Mouse (Mus musculus) erythroblast, embryonic 14.5 days (primary cell): ENCODE measurements around the gene Aff3. TPM values are rescaled to one million over a fixed set of nuclear protein-coding genes. Genes with fewer than 3 reads are reported as not detected.

ENCODE experiments used
- H3K27me3 ChIP-seq: 2 replicates; pipeline ENCODE4 v1.6.1; 2012; ENCODE audit warnings: inconsistent platforms; ENCODE audit not compliant: control insufficient read depth
- H3K36me3 ChIP-seq: 2 replicates; pipeline ENCODE4 v1.6.1; 2012; ENCODE audit warnings: mild to moderate bottlenecking, inconsistent platforms; ENCODE audit not compliant: control insufficient read depth
- H3K4me1 ChIP-seq: 2 replicates; pipeline ENCODE4 v1.6.1; 2012; ENCODE audit warnings: inconsistent platforms; ENCODE audit not compliant: control insufficient read depth
- H3K4me3 ChIP-seq: replicated peaks from 2 replicates; pipeline ENCODE3; 2012; ENCODE audit warnings: moderate library complexity, mild to moderate bottlenecking, inconsistent platforms
- H3K9me3 ChIP-seq: 2 replicates; pipeline ENCODE4 v1.6.1; 2012; ENCODE audit warnings: low read length, inconsistent platforms, mixed read lengths; ENCODE audit not compliant: control insufficient read depth
- GATA1 ChIP-seq: IDR thresholded peaks from 2 replicates; pipeline ENCODE4 v1.6.1; 2012; ENCODE audit warnings: low read length, inconsistent platforms, mixed read lengths
- TAL1 ChIP-seq: IDR thresholded peaks from 3 replicates; pipeline ENCODE4 v1.6.1; 2012; ENCODE audit warnings: low read length, inconsistent platforms, mixed read lengths
- polyA plus RNA-seq: library from polyadenylated mRNA; stranded (reverse); fragments of >175 nt; gene quantifications from 2 replicates; pipeline ENCODE4 v1.2.3, GENCODE M21; 2012

Aff3 gene
- polyA plus RNA-seq, 1 experiment, result 0.02 TPM

DNA sequence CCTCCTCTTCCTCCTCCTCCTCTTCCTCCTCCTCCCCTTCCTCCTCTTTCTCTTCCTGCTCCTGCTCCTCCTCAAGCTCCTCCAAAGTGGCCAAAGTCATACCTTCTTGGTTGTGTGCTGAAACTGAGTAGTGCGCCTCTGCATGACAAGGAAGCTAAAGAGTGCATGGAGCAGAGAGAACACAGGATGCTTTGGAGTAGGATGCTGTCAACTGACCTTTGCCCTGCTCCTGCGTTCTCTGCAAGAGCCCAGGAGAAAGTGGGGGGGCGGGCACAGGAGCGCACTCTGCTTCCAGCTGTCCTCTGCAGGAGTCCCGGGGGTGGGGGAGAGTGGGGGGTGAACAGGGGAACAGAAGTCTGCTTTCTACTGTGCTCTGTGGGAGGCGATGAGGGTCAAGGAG lies 167.2 kb downstream of the Aff3 start:
- Histone ChIP-seq H3K9me3 (no peaks in the 10 kb centered on the region), H3K4me1 (peaks cover 12% of the 10 kb centered on the region), H3K36me3 (no peaks in the 10 kb centered on the region), H3K27me3 (peaks cover 2% of the 10 kb centered on the region; the same call in 1 of the 2 replicates), H3K4me3 (no peak overlapping the region)
- TF ChIP-seq GATA1 (no peak), TAL1 (no peak)

DNA sequence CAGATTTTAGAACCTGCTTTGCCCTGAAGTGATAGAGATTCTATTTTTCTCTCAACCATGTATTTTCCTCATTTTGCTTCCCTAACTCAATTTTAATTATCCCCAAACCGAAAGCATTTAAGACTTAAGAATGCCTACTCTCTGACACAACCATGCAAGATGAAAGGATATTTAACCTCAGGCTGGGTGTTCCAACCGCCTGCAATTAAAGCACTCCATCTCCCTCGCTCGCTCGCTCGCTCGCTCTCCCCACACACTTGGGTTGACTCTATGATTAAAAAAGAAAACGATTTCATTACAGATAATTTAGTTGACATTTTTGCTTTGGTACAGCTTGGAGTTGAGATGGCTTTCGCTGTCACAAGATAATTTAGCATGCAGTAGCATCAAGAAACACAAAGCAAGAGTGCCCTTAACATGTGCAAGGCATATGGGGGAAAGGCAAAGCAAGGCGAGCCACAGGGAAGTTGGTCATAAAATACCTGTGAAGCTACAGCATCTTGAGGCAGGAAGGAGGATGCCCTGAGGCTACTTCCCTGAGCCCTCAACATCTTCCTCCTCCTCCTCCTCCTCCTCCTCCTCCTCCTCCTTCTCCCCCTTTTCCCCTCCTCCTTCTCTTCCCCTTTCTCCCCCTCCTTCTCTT lies 167.7 kb downstream of the Aff3 start:
- Histone ChIP-seq H3K4me1 (peaks cover 12% of the 10 kb centered on the region), H3K9me3 (no peaks in the 10 kb centered on the region), H3K27me3 (peaks cover 2% of the 10 kb centered on the region; the same call in 1 of the 2 replicates), H3K4me3 (no peak overlapping the region), H3K36me3 (no peaks in the 10 kb centered on the region)
- TF ChIP-seq TAL1 (no peak), GATA1 (no peak)

DNA sequence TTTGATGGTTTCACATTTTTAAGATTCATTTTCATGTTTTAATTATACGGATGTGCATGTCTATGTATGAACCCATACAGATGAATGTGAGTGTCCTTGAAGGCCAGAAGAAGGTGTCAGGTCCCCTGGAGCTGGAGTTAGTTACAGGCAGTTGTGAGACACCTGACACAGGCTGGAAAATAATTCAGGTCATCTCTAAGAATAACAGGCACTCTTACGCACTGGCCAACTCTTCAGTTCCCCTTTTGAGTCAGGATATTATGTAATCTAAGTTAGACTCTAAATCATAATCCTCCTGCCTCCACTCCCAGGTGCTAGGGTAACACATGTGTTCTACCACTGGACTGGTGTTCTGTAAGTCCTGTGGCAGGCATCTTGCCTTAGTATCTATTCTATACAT lies 169.5 kb downstream of the Aff3 start:
- no peak overlapping the region for H3K4me3 ChIP-seq
- TF ChIP-seq TAL1 (no peak), GATA1 (no peak)
- H3K9me3 ChIP-seq, result no peaks in the 10 kb centered on the region
- H3K27me3 ChIP-seq, result peaks cover 2% of the 10 kb centered on the region; the same call in 1 of the 2 replicates
- H3K4me1 ChIP-seq, result peaks cover 12% of the 10 kb centered on the region
- H3K36me3 ChIP-seq, result no peaks in the 10 kb centered on the region

DNA sequence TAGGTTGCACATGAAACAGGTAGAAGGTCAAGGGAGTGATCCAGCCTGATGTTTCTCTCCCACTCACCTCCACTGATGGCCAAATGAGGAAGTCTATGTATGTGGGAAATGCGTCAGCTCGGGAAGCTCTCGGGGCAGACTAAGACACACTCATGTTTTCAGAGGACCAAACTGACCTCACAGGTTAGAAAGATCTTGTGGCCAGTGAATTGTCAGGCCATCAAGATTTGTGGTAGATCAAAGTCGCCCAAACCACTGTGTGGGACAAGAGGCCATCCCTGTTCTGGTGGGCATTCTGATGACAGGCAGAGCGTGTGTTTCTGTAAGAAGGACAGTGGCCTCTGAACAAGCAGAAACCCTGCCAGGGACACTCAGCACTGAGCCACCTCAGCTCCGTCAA lies 175.0 kb downstream of the Aff3 start:
- H3K36me3 ChIP-seq, result no peaks in the 10 kb centered on the region
- TF ChIP-seq TAL1 (no peak), GATA1 (no peak)
- no peaks in the 10 kb centered on the region for H3K4me1 ChIP-seq
- H3K27me3 ChIP-seq, result no peaks in the 10 kb centered on the region; the same call in 1 of the 2 replicates
- H3K9me3 ChIP-seq, result no peaks in the 10 kb centered on the region
- no peak overlapping the region for H3K4me3 ChIP-seq

DNA sequence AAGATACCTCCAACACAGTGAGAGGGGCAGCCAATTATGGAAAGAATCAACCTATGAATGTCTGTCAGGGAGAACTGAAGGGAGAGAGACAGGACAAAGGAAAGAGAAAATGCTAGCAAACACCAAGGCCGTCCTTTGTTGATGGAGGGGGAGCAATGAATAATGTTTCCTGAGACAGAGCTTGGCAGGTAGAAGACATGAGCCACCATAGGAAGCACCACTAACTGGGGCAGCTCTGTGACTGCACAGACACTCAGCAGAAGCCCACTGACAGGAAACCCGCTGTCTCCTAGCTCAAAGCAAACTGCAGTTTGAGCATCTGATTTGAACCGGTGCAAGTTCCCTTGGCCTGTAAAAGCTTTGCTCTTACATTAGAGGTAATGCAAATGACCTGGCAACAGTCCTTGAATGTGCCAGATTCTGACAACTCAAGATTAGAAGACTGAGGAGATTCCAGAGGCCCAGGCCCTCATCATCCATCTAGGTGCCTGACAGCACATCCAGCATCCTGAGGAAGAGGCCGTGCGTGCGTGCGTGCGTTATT lies 176.0 kb downstream of the Aff3 start:
- H3K27me3 ChIP-seq, result no peaks in the 10 kb centered on the region; the same call in 1 of the 2 replicates
- no peaks in the 10 kb centered on the region for H3K4me1 ChIP-seq
- no peak overlapping the region for H3K4me3 ChIP-seq
- no peaks in the 10 kb centered on the region for H3K9me3 ChIP-seq
- no peak for TF ChIP-seq GATA1
- TF ChIP-seq TAL1, result no peak
- H3K36me3 ChIP-seq, result no peaks in the 10 kb centered on the region

DNA sequence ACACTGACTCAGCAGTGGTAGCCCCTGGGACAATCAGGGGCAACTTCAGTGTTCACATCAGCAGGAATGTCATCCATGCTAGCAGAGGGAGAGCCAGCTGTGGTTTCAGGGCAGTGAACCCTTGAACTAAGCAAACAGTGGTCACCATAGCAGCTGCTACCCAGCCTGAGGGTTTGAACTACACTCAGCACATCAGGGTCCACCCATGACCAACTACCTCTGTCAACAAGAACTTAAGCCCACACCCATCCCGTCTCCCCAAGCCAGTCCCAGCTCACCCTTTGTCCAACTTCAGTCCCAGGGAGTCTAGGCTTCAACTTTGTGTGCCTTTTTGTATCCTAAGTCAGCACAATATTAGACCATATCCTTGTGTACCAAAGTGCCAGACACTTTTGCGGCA lies 176.9 kb downstream of the Aff3 start:
- H3K9me3 ChIP-seq, result no peaks in the 10 kb centered on the region
- H3K4me1 ChIP-seq, result no peaks in the 10 kb centered on the region
- H3K4me3 ChIP-seq, result no peak overlapping the region
- no peaks in the 10 kb centered on the region for H3K36me3 ChIP-seq
- no peak for TF ChIP-seq GATA1
- TF ChIP-seq TAL1, result no peak
- H3K27me3 ChIP-seq, result no peaks in the 10 kb centered on the region; the same call in 1 of the 2 replicates

DNA sequence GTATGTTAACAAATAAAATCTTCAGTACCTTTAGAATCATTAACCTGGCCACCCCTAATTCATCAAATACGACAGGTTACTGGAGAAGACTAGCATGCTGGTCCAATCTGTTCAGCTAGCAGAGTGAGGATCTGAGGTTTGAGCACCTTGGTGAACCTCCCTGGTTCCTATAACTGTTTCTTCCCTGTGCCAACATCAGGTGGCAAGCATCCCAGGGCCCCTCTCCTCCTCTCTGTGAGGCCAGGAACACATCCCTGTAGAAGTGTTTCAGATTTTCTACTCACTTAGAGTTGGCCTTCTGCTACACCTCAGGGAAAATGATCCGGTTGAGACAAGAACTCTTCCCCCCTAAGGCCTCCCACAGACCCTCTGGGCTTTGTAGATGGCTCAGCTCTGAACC lies 181.6 kb downstream of the Aff3 start:
- Histone ChIP-seq H3K9me3 (no peaks in the 10 kb centered on the region), H3K27me3 (peaks cover 9% of the 10 kb centered on the region), H3K4me3 (no peak overlapping the region), H3K4me1 (peaks cover 3% of the 10 kb centered on the region), H3K36me3 (no peaks in the 10 kb centered on the region)
- TF ChIP-seq GATA1 (no peak), TAL1 (no peak)

DNA sequence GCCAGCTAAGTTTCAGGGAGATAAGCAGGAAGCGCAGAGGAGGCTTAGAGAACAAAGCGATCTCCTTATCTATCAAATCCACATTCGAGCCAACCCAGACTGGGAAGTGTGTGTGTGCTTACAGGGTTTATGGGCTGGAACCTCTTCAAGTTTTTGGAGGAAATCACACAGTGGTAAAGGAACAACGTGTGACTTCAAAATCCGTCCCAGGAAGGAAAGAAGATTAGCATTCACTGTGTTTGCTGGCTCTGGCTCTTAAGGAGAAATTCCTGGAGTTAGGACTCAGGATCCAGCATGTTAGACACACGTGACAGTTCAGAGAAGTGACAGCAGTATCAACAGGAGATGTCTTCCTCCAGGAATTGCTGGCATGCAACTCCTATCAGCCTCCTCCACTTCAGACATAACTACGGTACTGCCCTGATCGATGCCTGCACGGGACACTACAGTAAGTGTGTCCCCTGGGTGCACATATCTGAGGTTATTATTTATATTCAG lies 186.5 kb downstream of the Aff3 start:
- Histone ChIP-seq H3K36me3 (no peaks in the 10 kb centered on the region), H3K4me3 (no peak overlapping the region), H3K4me1 (peaks cover 8% of the 10 kb centered on the region), H3K9me3 (no peaks in the 10 kb centered on the region), H3K27me3 (peaks cover 18% of the 10 kb centered on the region)
- TF ChIP-seq TAL1, result no peak
- TF ChIP-seq GATA1, result no peak

DNA sequence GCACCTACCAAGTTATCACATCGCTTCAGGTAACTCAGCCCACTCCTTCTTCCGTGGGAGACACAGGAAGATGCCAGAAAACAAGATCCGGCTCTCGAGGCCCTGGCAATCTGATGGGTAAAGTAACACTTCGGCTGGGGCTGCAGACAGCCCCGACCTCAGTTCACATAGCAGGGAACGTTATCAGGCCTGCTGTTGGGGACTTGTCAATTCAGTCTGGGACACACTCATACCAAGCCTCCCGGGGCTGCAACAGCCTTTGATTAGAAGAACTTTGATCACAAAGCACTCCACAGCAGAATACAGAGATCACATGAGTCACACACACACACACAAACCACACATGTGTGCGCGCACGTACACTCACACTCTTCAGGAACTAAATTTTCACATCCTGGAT lies 193.9 kb downstream of the Aff3 start:
- no peaks in the 10 kb centered on the region for H3K9me3 ChIP-seq
- H3K36me3 ChIP-seq, result no peaks in the 10 kb centered on the region
- TF ChIP-seq GATA1 (no peak), TAL1 (no peak)
- H3K27me3 ChIP-seq, result no peaks in the 10 kb centered on the region
- H3K4me3 ChIP-seq, result no peak overlapping the region
- no peaks in the 10 kb centered on the region for H3K4me1 ChIP-seq
